Mouse (Mus musculus) midbrain, embryonic 14.5 days (tissue): ENCODE data around the gene 1600012H06Rik. TPM values are rescaled to one million over a fixed set of nuclear protein-coding genes. Genes with fewer than 3 reads are reported as not detected.
"Not testable (repeated sequence)": the region's sequence is repeated elsewhere in the genome, so short reads cannot be mapped to it uniquely, and the experiment has no call there.

Experiments used
- ATAC-seq: fragments of 200-750 bp; cut with Nextera tagmentation; 2 replicates; pipeline ENCODE4 v1.8.0; 2017; ENCODE audit warnings: moderate number of reproducible peaks, moderate library complexity; ENCODE audit not compliant: low FRiP score, low TSS enrichment
- DNase-seq: peaks from one replicate; pipeline ENCODE4 v3.0.0-alpha.2; 2015
- H3K27ac ChIP-seq: fragments of 300-500 bp; sonication (generic); replicated peaks from 2 replicates; pipeline ENCODE4 v1.5.1; 2014; ENCODE audit warnings: mild to moderate bottlenecking, low read depth, low read length, moderate library complexity
- H3K27me3 ChIP-seq: fragments of 300-500 bp; sonication (generic); 2 replicates; pipeline ENCODE4 v1.6.1; 2014; ENCODE audit warnings: low read length, control low read depth, mixed read lengths; ENCODE audit not compliant: control insufficient read depth, insufficient read depth
- H3K36me3 ChIP-seq: fragments of 300-500 bp; sonication (generic); 2 replicates; pipeline ENCODE4 v1.6.1; 2014; ENCODE audit warnings: low read length, control low read depth; ENCODE audit not compliant: control insufficient read depth, insufficient read depth
- H3K4me1 ChIP-seq: fragments of 300-500 bp; sonication (generic); 2 replicates; pipeline ENCODE4 v1.6.1; 2014; ENCODE audit warnings: mild to moderate bottlenecking, antibody characterized with exemption, low read length, control low read depth; ENCODE audit not compliant: control insufficient read depth, insufficient read depth
- H3K4me2 ChIP-seq: fragments of 300-500 bp; sonication (generic); 2 replicates; pipeline ENCODE4 v1.6.1; 2014; ENCODE audit warnings: mild to moderate bottlenecking, low read length, moderate library complexity
- H3K4me3 ChIP-seq: fragments of 300-500 bp; sonication (generic); replicated peaks from 2 replicates; pipeline ENCODE4 v1.5.1; 2014; ENCODE audit warnings: low read depth, low read length
- H3K9ac ChIP-seq: fragments of 300-500 bp; sonication (generic); replicated peaks from 2 replicates; pipeline ENCODE4 v1.6.1; 2014; ENCODE audit warnings: mild to moderate bottlenecking, low read length, moderate library complexity
- H3K9me3 ChIP-seq: fragments of 300-500 bp; sonication (generic); 2 replicates; pipeline ENCODE4 v1.6.1; 2016; ENCODE audit warnings: low read length, control low read depth, mixed read lengths; ENCODE audit not compliant: control insufficient read depth
- WGBS: fragments of 180-500 bp; shearing (Covaris S2); extraction: QIAGEN DNeasy Blood & Tissue Kit; methylation state at CpG from one replicate; pipeline ENCODE4 v1.1.7; 2014; 5-methylcytosine and 5-hydroxymethylcytosine counted together
- polyA plus RNA-seq: library from polyadenylated mRNA; unstranded; fragments of >200 nt; fragmentation: Nextera tagmentation; extraction: Ambion mirVana; gene quantifications from 2 replicates; pipeline ENCODE4 v1.2.1, GENCODE M21; 2014

1600012H06Rik gene
- polyA plus RNA-seq, 1 experiment from 2014 or later = 26.1 TPM

DNA sequence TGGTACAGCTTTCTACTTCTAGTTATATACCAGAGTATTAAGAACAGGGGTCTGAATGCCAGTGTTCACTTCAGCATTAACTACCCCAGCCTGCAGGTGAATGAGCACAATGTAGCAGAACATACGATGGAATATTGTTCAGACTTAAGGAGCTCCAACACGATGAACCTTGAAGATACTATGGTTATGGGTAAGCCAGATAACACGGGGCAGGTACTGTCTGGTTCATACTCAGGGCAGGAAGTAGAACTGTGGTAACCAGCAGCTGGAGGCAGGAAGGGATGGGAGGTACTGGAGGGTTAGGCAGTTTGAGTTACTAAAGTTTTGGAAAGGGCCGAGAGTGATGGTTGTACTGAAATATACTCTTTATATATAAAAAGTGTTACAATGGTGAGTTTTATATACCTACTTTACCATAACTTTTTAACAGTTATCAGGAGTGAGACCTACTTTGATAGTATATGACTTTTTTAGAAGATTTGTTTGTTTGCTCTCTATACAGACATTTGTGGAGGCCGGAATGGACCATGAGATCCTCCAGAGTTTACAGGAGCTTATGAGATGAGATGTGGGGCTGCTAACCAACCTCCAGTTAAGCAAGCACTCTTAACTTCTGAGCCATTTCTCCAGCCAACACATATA, 15.8 kb downstream of the 1600012H06Rik start:
- no peaks in the 10 kb centered on the region for H3K9me3 ChIP-seq
- H3K27ac ChIP-seq = no peak overlapping the region
- H3K36me3 ChIP-seq = peaks cover 11% of the 10 kb centered on the region
- peaks cover 9% of the 10 kb centered on the region for H3K4me1 ChIP-seq
- no peak for ATAC-seq
- H3K4me2 ChIP-seq = no peak overlapping the region
- H3K9ac ChIP-seq = no peak overlapping the region
- no peaks in the 10 kb centered on the region for H3K27me3 ChIP-seq
- no peak for DNase-seq
- WGBS = 94% methylated on average over 5 of the region's 5 CpGs
- no peak overlapping the region for H3K4me3 ChIP-seq

DNA sequence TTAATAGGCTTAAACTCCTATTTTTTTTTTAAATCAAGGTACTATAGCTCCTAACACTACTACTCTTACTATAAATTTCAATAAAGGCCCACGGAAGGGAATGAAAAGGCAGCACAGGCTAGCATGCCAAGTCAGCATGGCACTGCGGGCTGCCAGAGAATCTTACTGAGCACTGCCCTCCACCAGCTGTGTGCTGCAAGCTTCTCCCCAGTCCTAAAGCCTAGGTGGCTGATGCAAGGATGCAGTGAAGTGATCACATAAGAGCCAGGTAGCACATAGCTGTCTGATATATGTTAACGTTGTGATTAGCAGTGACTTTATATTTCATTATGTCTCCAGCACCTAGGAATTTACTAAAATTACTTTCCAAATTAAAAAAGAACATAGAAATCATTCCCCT, 17.0 kb downstream of the 1600012H06Rik start:
- peak; percentile 8 for DNase-seq
- no peaks in the 10 kb centered on the region for H3K27me3 ChIP-seq
- H3K9me3 ChIP-seq = no peaks in the 10 kb centered on the region
- peak overlapping the region; percentile 35; the same call in 1 of the 2 replicates for H3K9ac ChIP-seq
- no peak overlapping the region for H3K27ac ChIP-seq
- peak overlapping the region; percentile 94 for H3K4me2 ChIP-seq
- H3K4me3 ChIP-seq = peak overlapping the region; percentile 18
- 25% methylated on average over 3 of the region's 3 CpGs for WGBS
- no peaks in the 10 kb centered on the region for H3K36me3 ChIP-seq
- peaks cover 9% of the 10 kb centered on the region for H3K4me1 ChIP-seq
- no peak for ATAC-seq

DNA sequence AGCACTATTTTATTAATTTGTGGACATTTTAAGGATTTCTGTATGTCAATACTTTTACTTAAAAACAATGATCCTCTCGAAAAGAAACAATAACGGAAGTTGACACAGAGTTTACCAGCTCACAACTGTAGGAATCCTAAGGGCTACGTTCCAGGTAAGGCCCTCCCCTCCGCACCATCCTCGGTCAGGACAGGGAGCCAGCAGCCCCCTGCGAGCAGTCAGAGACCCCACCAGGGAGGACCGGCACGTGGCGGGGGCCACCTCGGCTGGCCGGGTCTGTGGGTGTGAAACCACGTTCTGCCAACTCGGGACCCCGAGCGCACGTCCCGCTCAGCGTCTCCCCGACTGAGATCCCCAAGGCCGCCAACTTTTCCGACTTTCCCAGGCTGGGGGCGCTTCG, 17.5 kb downstream of the 1600012H06Rik start:
- 1% methylated on average over 19 of the region's 23 CpGs for WGBS
- Histone ChIP-seq H3K27me3 (no peaks in the 10 kb centered on the region), H3K9ac (peak overlapping the region; percentile 65; the same call in 1 of the 2 replicates), H3K4me1 (peaks cover 9% of the 10 kb centered on the region), H3K27ac (no peak overlapping the region), H3K4me3 (peak overlapping the region; percentile 59), H3K9me3 (no peaks in the 10 kb centered on the region), H3K4me2 (peak overlapping the region; percentile 94), H3K36me3 (no peaks in the 10 kb centered on the region)
- ATAC-seq = peak; percentile 11; the same call in 1 of the 2 replicates
- peak; percentile 13 for DNase-seq

DNA sequence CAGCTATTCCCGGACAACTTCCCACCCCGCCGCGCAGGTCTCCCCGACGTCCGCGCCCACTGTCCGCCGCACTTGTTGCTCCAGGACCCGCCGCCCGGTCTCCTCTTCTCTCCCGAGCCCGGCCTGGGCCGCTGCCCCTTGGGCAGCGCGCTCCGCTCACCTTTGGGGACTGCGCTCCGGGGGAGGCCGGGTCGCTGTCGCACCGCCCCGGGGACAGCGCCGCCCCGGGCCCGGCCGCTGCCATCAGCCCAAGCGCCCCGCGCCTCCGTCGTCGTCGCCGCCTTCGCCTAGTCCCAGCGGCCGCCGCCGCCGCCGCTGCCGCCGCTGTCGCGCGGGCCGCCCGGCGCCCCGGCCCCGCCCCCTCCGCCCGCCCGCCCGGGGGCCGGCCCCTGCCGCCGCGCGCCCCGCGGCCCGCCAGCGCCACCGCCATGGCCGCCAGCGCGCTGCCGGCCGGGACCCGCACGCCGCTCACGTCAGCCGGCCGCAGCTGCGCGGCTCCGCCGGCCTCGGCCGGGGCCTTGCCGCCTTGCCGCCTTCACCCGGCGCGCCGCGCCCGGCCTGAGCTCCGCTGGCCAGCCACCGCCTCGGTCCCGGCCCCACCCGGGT, 18.1 kb downstream of the 1600012H06Rik start, which contains the start of gene Phf10:
Gene Phf10, minus strand, starts transcription at position 323 of the 606 bp plus-strand sequence.
- ATAC-seq (peak; percentile 84), DNase-seq (peak; percentile 55)
- H3K9ac ChIP-seq = peak within 1 kb of the TSS; percentile 65; the same call in 1 of the 2 replicates
- H3K9me3 ChIP-seq, H3K36me3 ChIP-seq, H3K4me1 ChIP-seq, H3K27me3 ChIP-seq: not testable (repeated sequence)
- peak within 1 kb of the TSS; percentile 59 for H3K4me3 ChIP-seq
- peak within 1 kb of the TSS; percentile 94 for H3K4me2 ChIP-seq
- WGBS = under 1% methylated on average over 34 of the region's 100 CpGs
- H3K27ac ChIP-seq = 0 out of 2 replicates have a peak within 1 kb of the TSS, but pooled peaks have one; percentile 37

DNA sequence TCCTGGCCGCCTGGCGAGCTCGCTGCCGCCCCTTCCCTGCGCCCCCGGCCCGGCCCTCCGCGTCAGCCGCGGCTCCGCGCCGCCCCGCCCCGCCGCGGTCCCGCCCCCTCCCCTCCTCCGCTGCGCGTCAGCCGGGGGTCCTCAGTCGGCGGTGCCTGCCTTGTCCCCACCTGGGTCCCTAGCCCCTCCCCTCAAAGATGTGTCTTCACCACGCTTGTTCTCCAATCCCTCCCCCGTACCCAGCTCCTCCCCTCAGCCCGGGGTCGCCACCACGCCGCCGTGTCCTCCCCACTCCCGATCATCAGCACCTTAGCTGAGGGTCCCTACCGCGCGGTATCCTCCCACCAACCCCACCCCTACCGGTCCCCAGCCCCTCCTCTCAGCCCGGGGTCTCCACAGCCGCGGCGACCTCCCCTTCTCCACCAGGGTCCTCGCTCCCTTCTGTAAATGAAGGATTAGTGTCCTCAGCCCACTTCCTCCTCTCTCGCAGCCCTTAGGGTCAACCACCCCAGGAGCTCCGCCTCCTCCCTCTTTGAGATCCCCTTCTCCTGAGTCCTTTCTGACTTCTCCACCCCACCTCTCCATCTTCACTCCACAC, 18.7 kb downstream of the 1600012H06Rik start:
- H3K36me3 ChIP-seq, H3K27ac ChIP-seq, H3K4me1 ChIP-seq, H3K4me3 ChIP-seq, H3K27me3 ChIP-seq, H3K4me2 ChIP-seq, H3K9ac ChIP-seq, DNase-seq, H3K9me3 ChIP-seq: not testable (repeated sequence)
- no CpG with 5 or more reads among the region's 44 CpGs for WGBS
- peak; percentile 94 for ATAC-seq

DNA sequence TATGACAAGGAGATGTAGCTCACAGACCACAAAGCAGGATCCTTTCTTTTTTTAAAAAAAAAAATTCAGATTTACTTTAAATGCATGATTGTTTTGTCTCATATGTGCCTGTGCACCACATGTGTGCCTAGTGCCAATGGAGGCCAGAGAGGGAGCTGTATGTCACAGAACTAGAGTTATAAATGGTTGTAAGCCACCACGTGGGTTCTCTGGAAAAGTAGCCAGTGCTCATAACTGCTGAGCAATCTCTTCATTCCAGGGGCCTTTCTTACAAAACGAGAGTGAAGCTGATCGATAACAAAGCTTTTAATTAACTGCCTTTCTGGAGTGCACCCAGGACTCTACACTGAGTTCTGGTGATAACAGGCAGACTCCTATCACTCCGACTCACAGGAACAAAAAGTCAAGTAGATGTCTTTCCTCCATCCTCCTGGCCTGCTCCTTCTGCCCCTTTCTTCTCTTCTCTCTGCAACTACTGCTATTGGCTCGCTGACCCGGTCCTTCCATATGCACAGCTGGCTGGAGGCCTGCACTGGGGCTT, 25.5 kb downstream of the 1600012H06Rik start:
- not testable (repeated sequence) for H3K27ac ChIP-seq, DNase-seq, H3K27me3 ChIP-seq, H3K4me3 ChIP-seq, H3K4me1 ChIP-seq, H3K9ac ChIP-seq, H3K9me3 ChIP-seq, ATAC-seq, H3K36me3 ChIP-seq, H3K4me2 ChIP-seq
- no CpG with 5 or more reads among the region's 6 CpGs for WGBS

DNA sequence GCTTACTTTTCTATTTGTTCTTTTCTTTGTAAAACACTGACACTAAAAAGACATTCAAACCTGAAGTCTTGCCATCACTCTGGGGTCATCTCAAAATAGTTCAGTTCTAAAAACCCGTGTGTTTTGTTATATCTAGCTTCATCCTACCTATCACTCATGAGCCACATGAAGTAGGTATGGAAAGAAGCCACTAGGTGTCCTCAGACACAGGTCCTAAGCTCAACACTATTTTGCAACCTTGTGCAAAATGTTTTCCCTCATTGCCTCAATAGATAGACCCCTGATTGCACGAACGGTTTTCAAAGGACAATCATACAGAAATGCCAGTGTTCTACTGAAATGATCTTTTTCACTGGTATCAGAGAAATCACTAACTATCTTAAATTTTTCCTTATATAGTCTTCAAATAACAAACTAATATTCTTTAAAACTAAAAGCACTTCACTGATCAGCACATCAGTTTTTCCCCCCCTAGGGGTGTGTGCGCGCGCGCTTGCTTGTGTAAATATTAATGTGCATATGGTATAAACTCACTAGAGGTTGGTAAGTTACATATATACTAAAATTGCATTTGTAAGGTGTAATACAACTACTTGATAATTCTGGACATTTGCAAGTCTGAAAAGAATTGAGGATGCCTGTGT, 34.9 kb downstream of the 1600012H06Rik start:
- H3K4me2 ChIP-seq, H3K4me3 ChIP-seq: not testable (repeated sequence)
- WGBS = under 1% methylated on average over 4 of the region's 7 CpGs

DNA sequence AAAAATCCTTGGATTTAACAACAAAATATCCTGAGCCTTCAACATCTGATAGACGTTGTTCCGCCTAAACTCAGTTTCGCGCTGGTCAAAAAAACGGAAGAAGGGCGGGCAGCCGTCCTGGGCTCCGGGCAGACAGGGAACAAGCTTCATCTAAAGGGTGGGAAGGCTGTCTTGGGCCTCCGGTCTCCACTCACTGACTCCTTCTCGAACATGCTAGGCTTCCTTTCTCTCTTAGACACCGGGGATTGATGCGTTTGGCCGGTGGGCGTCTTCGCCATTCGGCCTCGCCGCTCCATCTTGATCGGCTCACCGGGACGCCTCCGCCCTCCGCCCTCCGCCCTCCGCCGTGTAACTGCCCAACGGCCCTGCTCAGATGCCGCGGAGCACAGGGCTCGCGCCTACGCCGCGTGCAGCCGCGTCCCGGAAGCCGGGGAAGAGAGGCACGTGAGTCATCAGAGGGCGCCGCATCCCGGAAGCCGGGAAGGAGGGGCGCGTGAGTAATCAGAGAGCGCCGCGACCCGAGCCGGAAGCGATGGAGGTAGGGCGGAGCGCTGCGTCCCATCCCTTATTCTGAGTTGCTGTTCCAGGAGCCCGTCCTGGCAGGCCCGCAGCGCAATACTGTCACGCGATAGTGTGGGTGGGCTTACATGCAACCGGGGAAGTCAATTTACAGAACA, 35.5 kb downstream of the 1600012H06Rik start, which contains the start of the genes 9030025P20Rik and Gm3417:
Gene 9030025P20Rik, plus strand, starts transcription at position 107 of the 677 bp plus-strand sequence.
Gene Gm3417, minus strand, starts transcription at position 429 of the 677 bp plus-strand sequence.
- not testable (repeated sequence) for H3K27me3 ChIP-seq, DNase-seq, H3K9ac ChIP-seq, H3K4me1 ChIP-seq, H3K9me3 ChIP-seq, H3K36me3 ChIP-seq, H3K27ac ChIP-seq, H3K4me2 ChIP-seq, H3K4me3 ChIP-seq
- no CpG with 5 or more reads among the region's 60 CpGs for WGBS
- ATAC-seq = peak; percentile 98

More for the DNA sequence above, 34.9 kb downstream of the 1600012H06Rik start:
- ATAC-seq = peak; percentile 4; the same call in 1 of the 2 replicates
- H3K36me3 ChIP-seq, H3K27me3 ChIP-seq, H3K9me3 ChIP-seq, H3K27ac ChIP-seq, H3K9ac ChIP-seq, H3K4me1 ChIP-seq, DNase-seq: not testable (repeated sequence)
